ENCODE assay signal across 12 mouse cellular contexts in genomic region chr11:68290631-68291030, GRCm38 (mm10).
DNase-seq lines count a peak whose midpoint lies in the region; ATAC-seq and TF ChIP-seq lines count a peak whose summit lies in the region.
"Had no signal": no experiment of that assay in that cellular context is flagged by ENCODE, and none has a peak within 500 bp of the region (broad histone marks: within the 10 kb centered on the region; RNA-seq: fewer than 3 reads in every experiment).

No protein-coding gene starts in this region.

- intact Hi-C loops in gastrocnemius, adult 2 months (cut with DNase I) = no loop called here

- H3K4me3 ChIP-seq in gastrocnemius, adult 2 months = no peak overlapping the region
- no peak overlapping the region for H3K4me3 ChIP-seq in limb, embryonic 11.5 days (ENCODE audit: low read depth, low read length)
- H3K4me3 ChIP-seq: erythroblast, embryonic 14.5 days had no signal

- H3K9ac ChIP-seq in limb, embryonic 11.5 days (ENCODE audit: low read length) = no peak overlapping the region

- H3K4me2 ChIP-seq in limb, embryonic 11.5 days (ENCODE audit: low read depth, severe bottlenecking) = no peak overlapping the region; the same call in 1 of the 2 replicates

- peak; percentile 93 for DNase-seq in heart, adult 11 months
- no peak for DNase-seq in heart, postnatal 4 days
- peak; percentile 40 for DNase-seq in brain, embryonic 14.5 days (ENCODE audit: low read depth)
- peak; percentile 76 for DNase-seq in gastrocnemius, adult 2 months
- peak; percentile 51 for DNase-seq in limb, embryonic 11.5 days (ENCODE audit: low spot score)
- DNase-seq in ovary, adult 18-20 months (ENCODE audit: low spot score) = no peak
- DNase-seq in layer of hippocampus, postnatal 25 days (ENCODE audit: extremely low spot score in 1 of 2, low spot score in 1 of 2) = no peak
- no peak for DNase-seq in thymus, postnatal 36 days
- DNase-seq: kidney, adult 9 months; lung, postnatal 10 days; thymus, adult 2 months had no signal

- no peak for TF ChIP-seq POLR2A in brain, embryonic 14.5 days (IDR thresholded peaks at IDR 0.05; ENCODE audit: borderline replicate concordance, extremely low read depth, insufficient read depth, insufficient read length, poor library complexity, severe bottlenecking)

- 0 out of 2 replicates have a peak, but pooled peaks cover 2% of the 10 kb centered on the region for H3K27me3 ChIP-seq in limb, embryonic 11.5 days (ENCODE audit: control insufficient read depth, insufficient read depth, low read length)

- WGBS in limb, embryonic 11.5 days = 7% methylated on average over 8 of the region's 8 CpGs

- 0 out of 2 replicates have a peak, but pooled peaks have one; percentile 73 for ATAC-seq in limb, embryonic 11.5 days (ENCODE audit: insufficient number of reproducible peaks, low FRiP score, low TSS enrichment, low read depth)

- H3K9me3 ChIP-seq in limb, embryonic 11.5 days (ENCODE audit: control insufficient read depth, low read length) = no peaks in the 10 kb centered on the region

- peaks cover 11% of the 10 kb centered on the region for H3K4me1 ChIP-seq in limb, embryonic 11.5 days (ENCODE audit: control insufficient read depth, insufficient read depth, low read length)

- TF ChIP-seq CTCF in brain, embryonic 14.5 days (IDR thresholded peaks at IDR 0.05; ENCODE audit: borderline replicate concordance, extremely low read depth, insufficient read depth, insufficient read length) = no peak
- no peak for TF ChIP-seq CTCF in gastrocnemius, adult 2 months (IDR thresholded peaks at IDR 0.05)

- H3K36me3 ChIP-seq in limb, embryonic 11.5 days (ENCODE audit: control insufficient read depth, insufficient read depth, low read length) = no peaks in the 10 kb centered on the region

- H3K27ac ChIP-seq in gastrocnemius, adult 2 months = peak overlapping the region; percentile 29; the same call in 1 of the 2 replicates
- 0 out of 2 replicates have a peak overlapping the region, but pooled peaks have one; percentile 2 for H3K27ac ChIP-seq in limb, embryonic 11.5 days (replicated peaks; ENCODE audit: low read depth, low read length)

Comparison
In these comparisons a context has a peak if more than half of its experiments do, and no peak if none do; other contexts are left out.
1. DNase-seq: peak in heart, adult 11 months (single experiment), brain, embryonic 14.5 days (single experiment), gastrocnemius, adult 2 months (single experiment) and limb, embryonic 11.5 days (single experiment); none in heart, postnatal 4 days (single experiment), ovary, adult 18-20 months (single experiment), layer of hippocampus, postnatal 25 days (0 of 2) and thymus, postnatal 36 days (0 of 2).